Mouse (Mus musculus) heart, embryonic 11.5 days (tissue): Measurements from ENCODE around the gene Rab44. TPM values are rescaled to one million over a fixed set of nuclear protein-coding genes. Genes with fewer than 3 reads are reported as not detected.

ENCODE experiments used
- ATAC-seq: fragments of 200-750 bp; cut with Nextera tagmentation; replicated peaks from 2 replicates; pipeline ENCODE4 v1.8.0; 2017; ENCODE audit warnings: moderate library complexity; ENCODE audit not compliant: insufficient number of reproducible peaks, low FRiP score, low TSS enrichment
- H3K27ac ChIP-seq: fragments of 300-500 bp; sonication (generic); 2 replicates; pipeline ENCODE4 v1.5.1; 2014; ENCODE audit warnings: mild to moderate bottlenecking, low read depth, low read length
- H3K27me3 ChIP-seq: fragments of 300-500 bp; sonication (generic); 2 replicates; pipeline ENCODE4 v1.6.1; 2014; ENCODE audit warnings: mild to moderate bottlenecking, low read length, mixed read lengths; ENCODE audit not compliant: control insufficient read depth, insufficient read depth
- H3K36me3 ChIP-seq: fragments of 300-500 bp; sonication (generic); 2 replicates; pipeline ENCODE4 v1.6.1; 2014; ENCODE audit warnings: mild to moderate bottlenecking, low read length, moderate library complexity, mixed read lengths; ENCODE audit not compliant: control insufficient read depth, insufficient read depth
- H3K4me1 ChIP-seq: fragments of 300-500 bp; sonication (generic); 2 replicates; pipeline ENCODE4 v1.6.1; 2014; ENCODE audit warnings: low read length; ENCODE audit not compliant: control insufficient read depth, insufficient read depth
- H3K4me2 ChIP-seq: fragments of 300-500 bp; sonication (generic); 2 replicates; pipeline ENCODE4 v1.6.1; 2014; ENCODE audit warnings: mild to moderate bottlenecking, moderate library complexity
- H3K4me3 ChIP-seq: fragments of 300-500 bp; sonication (generic); 2 replicates; pipeline ENCODE4 v1.5.1; 2014; ENCODE audit warnings: low read depth, low read length
- H3K9ac ChIP-seq: fragments of 300-500 bp; sonication (generic); 2 replicates; pipeline ENCODE4 v1.6.1; 2014; ENCODE audit warnings: mild to moderate bottlenecking, low read depth, low read length, moderate library complexity
- H3K9me3 ChIP-seq: fragments of 300-500 bp; sonication (generic); replicated peaks from 2 replicates; pipeline ENCODE4 v1.6.1; 2016; ENCODE audit warnings: low read length; ENCODE audit not compliant: control insufficient read depth
- WGBS: fragments of 180-500 bp; shearing (Covaris S2); extraction: QIAGEN DNeasy Blood & Tissue Kit; methylation state at CpG from one replicate; pipeline ENCODE4 v1.1.7; 2014; ENCODE audit not compliant: insufficient replicate concordance; 5-methylcytosine and 5-hydroxymethylcytosine counted together
- polyA plus RNA-seq: library from polyadenylated mRNA; unstranded; fragments of >200 nt; fragmentation: Nextera tagmentation; extraction: Ambion mirVana; gene quantifications from 2 replicates; pipeline ENCODE4 v1.2.1, GENCODE M21; 2014

The Rab44 gene
- polyA plus RNA-seq, 1 experiment from 2014 or later = not detected

DNA sequence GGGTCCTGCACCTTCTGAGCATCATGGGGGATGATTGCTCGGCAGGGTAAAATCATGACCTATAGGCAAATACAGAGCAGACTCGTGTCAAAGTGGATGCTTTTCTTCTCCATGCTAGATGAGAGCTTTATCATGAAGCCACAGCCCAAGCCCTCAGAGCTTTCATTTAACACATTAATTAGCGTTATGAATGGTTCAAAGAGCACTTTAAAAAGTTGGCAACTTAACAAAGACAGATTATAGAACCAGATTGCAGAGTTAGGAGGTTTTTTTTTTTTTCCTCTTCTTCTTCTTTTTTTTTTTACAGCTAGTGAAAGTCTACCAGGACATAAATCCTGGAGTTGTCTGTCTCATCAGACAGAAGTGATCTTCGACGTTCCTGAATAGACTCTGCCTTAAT is 15.4 kb downstream of the Rab44 start:
- Histone ChIP-seq H3K4me2 (no peak overlapping the region), H3K4me3 (no peak overlapping the region), H3K36me3 (no peaks in the 10 kb centered on the region), H3K4me1 (no peaks in the 10 kb centered on the region), H3K27ac (no peak overlapping the region), H3K27me3 (no peaks in the 10 kb centered on the region), H3K9me3 (no peaks in the 10 kb centered on the region), H3K9ac (no peak overlapping the region)
- no peak for ATAC-seq
- WGBS = 62% methylated on average over 5 of the region's 5 CpGs

- 44% methylated on average over 5 of the region's 5 CpGs for WGBS
- Histone ChIP-seq H3K27ac (no peak overlapping the region), H3K4me2 (no peak overlapping the region)
Measured at GRCm38 (mm10) chr17:29135066-29135465, 21.1 kb downstream of the Rab44 start.

DNA sequence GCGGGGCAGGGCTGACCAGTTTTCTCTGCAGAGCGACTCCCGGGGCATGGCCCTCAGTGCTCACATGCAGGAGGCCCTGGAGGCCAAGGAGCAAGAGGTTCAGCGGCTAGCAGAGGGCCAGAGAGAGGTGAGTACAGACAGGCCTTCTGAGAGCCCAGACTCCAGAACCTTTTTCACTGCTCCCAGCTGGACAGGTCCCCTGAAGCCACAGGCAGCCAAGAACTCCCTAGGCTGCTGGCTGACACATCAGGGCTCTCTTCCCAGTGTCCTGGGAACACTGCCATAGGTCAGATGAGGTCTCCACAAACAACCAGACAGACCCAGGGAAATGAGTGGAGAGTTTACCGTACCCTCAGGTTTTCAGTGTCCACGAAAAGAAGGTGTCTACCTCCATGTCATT is 22.3 kb downstream of the Rab44 start:
- WGBS = 51% methylated on average over 6 of the region's 6 CpGs
- H3K4me2 ChIP-seq = no peak overlapping the region
- H3K9me3 ChIP-seq = no peaks in the 10 kb centered on the region
- H3K36me3 ChIP-seq = no peaks in the 10 kb centered on the region
- no peaks in the 10 kb centered on the region for H3K27me3 ChIP-seq
- no peak overlapping the region for H3K27ac ChIP-seq
- ATAC-seq = no peak
- H3K4me1 ChIP-seq = no peaks in the 10 kb centered on the region
- no peak overlapping the region for H3K9ac ChIP-seq
- H3K4me3 ChIP-seq = no peak overlapping the region

More at GRCm38 (mm10) chr17:29135066-29135465, 21.1 kb downstream of the Rab44 start:
- Histone ChIP-seq H3K4me3 (no peak overlapping the region), H3K9me3 (no peaks in the 10 kb centered on the region), H3K4me1 (no peaks in the 10 kb centered on the region), H3K9ac (no peak overlapping the region), H3K36me3 (no peaks in the 10 kb centered on the region), H3K27me3 (no peaks in the 10 kb centered on the region)
- ATAC-seq = no peak

- Histone ChIP-seq H3K4me3 (no peak overlapping the region), H3K36me3 (no peaks in the 10 kb centered on the region), H3K4me2 (no peak overlapping the region), H3K27me3 (no peaks in the 10 kb centered on the region), H3K27ac (no peak overlapping the region), H3K4me1 (no peaks in the 10 kb centered on the region), H3K9me3 (no peaks in the 10 kb centered on the region), H3K9ac (no peak overlapping the region)
- no peak for ATAC-seq
- 69% methylated on average over 7 of the region's 7 CpGs for WGBS
Measured at GRCm38 (mm10) chr17:29137906-29138305, 24.0 kb downstream of the Rab44 start.

GRCm38 (mm10) chr17:29141577-29141976 is 27.6 kb downstream of the Rab44 start:
- Histone ChIP-seq H3K4me3 (no peak overlapping the region), H3K4me2 (no peak overlapping the region), H3K36me3 (no peaks in the 10 kb centered on the region), H3K27me3 (no peaks in the 10 kb centered on the region), H3K4me1 (no peaks in the 10 kb centered on the region), H3K9ac (no peak overlapping the region), H3K27ac (no peak overlapping the region), H3K9me3 (no peaks in the 10 kb centered on the region)
- 79% methylated on average over 3 of the region's 3 CpGs for WGBS
- ATAC-seq = no peak

- Histone ChIP-seq H3K9ac (no peak overlapping the region), H3K4me2 (no peak overlapping the region), H3K4me1 (peaks cover 9% of the 10 kb centered on the region), H3K9me3 (no peaks in the 10 kb centered on the region), H3K36me3 (no peaks in the 10 kb centered on the region), H3K27me3 (no peaks in the 10 kb centered on the region), H3K4me3 (no peak overlapping the region), H3K27ac (no peak overlapping the region)
- no peak for ATAC-seq
- 77% methylated on average over 8 of the region's 8 CpGs for WGBS
Measured at GRCm38 (mm10) chr17:29143266-29143665, 29.3 kb downstream of the Rab44 start.

DNA sequence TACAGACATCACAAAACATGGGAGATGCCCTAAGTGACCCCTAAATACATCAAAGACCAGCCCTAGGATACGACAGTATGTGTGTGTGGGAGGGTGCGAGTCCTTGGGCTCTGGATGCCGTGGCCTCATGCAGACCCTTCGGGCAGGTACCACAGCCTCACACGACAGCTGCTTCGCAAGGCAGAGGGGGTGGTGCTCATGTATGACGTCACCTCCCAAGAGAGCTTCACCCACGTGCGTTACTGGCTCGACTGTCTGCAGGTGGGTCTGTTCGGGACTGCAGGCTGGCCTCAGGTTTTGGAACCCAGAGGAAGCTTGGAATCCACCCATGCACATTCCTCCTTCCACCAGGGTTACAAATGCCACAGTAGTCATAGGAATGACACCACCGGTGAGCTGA is 31.2 kb downstream of the Rab44 start:
- Histone ChIP-seq H3K27me3 (no peaks in the 10 kb centered on the region), H3K27ac (no peak overlapping the region), H3K4me1 (peaks cover 9% of the 10 kb centered on the region), H3K9me3 (no peaks in the 10 kb centered on the region), H3K4me2 (no peak overlapping the region), H3K9ac (no peak overlapping the region), H3K36me3 (no peaks in the 10 kb centered on the region), H3K4me3 (no peak overlapping the region)
- WGBS = 90% methylated on average over 12 of the region's 12 CpGs
- ATAC-seq = no peak

DNA sequence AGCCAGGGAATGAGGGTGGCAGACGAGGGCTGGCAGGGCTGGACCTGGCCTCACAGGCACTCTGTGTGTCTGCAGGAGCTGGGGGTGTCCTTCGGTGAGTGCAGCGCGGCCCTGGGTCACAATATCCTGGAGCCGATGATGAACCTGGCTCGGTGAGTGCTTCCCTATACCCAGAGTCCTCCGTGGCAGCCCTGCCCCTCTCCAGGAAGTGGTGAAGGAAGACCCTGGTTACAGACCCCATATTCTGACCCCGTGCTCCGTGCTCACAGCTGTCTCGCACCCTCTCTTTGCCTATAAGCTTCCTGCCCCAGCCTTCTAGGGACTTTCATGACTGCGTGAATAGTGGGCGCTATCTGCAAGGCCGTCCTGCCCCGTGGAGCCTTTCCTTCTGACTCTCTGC is 33.3 kb downstream of the Rab44 start:
- H3K4me2 ChIP-seq = no peak overlapping the region
- no peaks in the 10 kb centered on the region for H3K9me3 ChIP-seq
- H3K27ac ChIP-seq = no peak overlapping the region
- no peaks in the 10 kb centered on the region for H3K27me3 ChIP-seq
- no peak overlapping the region for H3K4me3 ChIP-seq
- H3K9ac ChIP-seq = no peak overlapping the region
- 75% methylated on average over 14 of the region's 14 CpGs for WGBS
- no peak for ATAC-seq
- no peaks in the 10 kb centered on the region for H3K36me3 ChIP-seq
- H3K4me1 ChIP-seq = peaks cover 9% of the 10 kb centered on the region

- no peaks in the 10 kb centered on the region for H3K36me3 ChIP-seq
- H3K27ac ChIP-seq = no peak overlapping the region
- no peak for ATAC-seq
- no peak overlapping the region for H3K4me2 ChIP-seq
- no peaks in the 10 kb centered on the region for H3K27me3 ChIP-seq
- peaks cover 9% of the 10 kb centered on the region for H3K4me1 ChIP-seq
- no peaks in the 10 kb centered on the region for H3K9me3 ChIP-seq
- H3K9ac ChIP-seq = no peak overlapping the region
- WGBS = 61% methylated on average over 6 of the region's 6 CpGs
- H3K4me3 ChIP-seq = no peak overlapping the region
Measured at GRCm38 (mm10) chr17:29147773-29148172, 33.8 kb downstream of the Rab44 start.
